Mouse (Mus musculus): Measurements from ENCODE around the gene Chad.

Gene Chad

GRCm38 (mm10) chr11:94617646-94618045 lies 52.8 kb downstream of the Chad start:
- intact Hi-C loops (cut with DNase I) = no loop called here
